Mouse (Mus musculus) C2C12 (cell line): ENCODE data around the gene Abcb4. TPM values are rescaled to one million over a fixed set of nuclear protein-coding genes. Genes with fewer than 3 reads are reported as not detected.
"Not testable (repeated sequence)": the region's sequence is repeated elsewhere in the genome, so short reads cannot be mapped to it uniquely, and the experiment has no call there.

ENCODE experiments used
- H3K27me3 ChIP-seq: one replicate; pipeline ENCODE4 v1.6.1; 2011; ENCODE audit not compliant: control insufficient read depth, insufficient read depth, insufficient read length
- H3K36me3 ChIP-seq: one replicate; pipeline ENCODE4 v1.6.1; 2011; ENCODE audit not compliant: control insufficient read depth, insufficient read depth
- H3K4me3 ChIP-seq: one replicate; pipeline ENCODE4 v1.5.1; 2011; ENCODE audit warnings: mild to moderate bottlenecking, control low read depth; ENCODE audit not compliant: poor library complexity, insufficient read depth, severe bottlenecking
- H3K79me2 ChIP-seq: one replicate; pipeline ENCODE4 v1.6.1; 2011; ENCODE audit not compliant: control insufficient read depth, insufficient read depth
- H3K79me3 ChIP-seq: one replicate; pipeline ENCODE4 v1.6.1; 2011; ENCODE audit warnings: low read depth, control low read depth
- H3ac ChIP-seq: one replicate; pipeline ENCODE3; 2011; ENCODE audit warnings: low read depth; ENCODE audit not compliant: control insufficient read depth, insufficient read length
- CEBPB ChIP-seq: IDR thresholded peaks from one replicate; pipeline ENCODE4 v1.6.1; 2011; ENCODE audit warnings: low read depth, mild to moderate bottlenecking, control low read depth, moderate library complexity
- CTCF ChIP-seq: IDR thresholded peaks from one replicate; pipeline ENCODE4 v1.5.1; 2011; ENCODE audit not compliant: control insufficient read depth, insufficient read depth, insufficient read length
- FOSL1 ChIP-seq: IDR thresholded peaks from one replicate; pipeline ENCODE4 v1.8.0; 2011; ENCODE audit warnings: mild to moderate bottlenecking, low read length; ENCODE audit not compliant: poor library complexity, insufficient read depth, severe bottlenecking
- MAX ChIP-seq: IDR thresholded peaks from one replicate; pipeline ENCODE4 v1.6.1; 2011; ENCODE audit warnings: mild to moderate bottlenecking, control low read depth
- MYOD1 ChIP-seq: IDR thresholded peaks from one replicate; pipeline ENCODE4 v1.6.1; 2011; ENCODE audit warnings: low read depth; ENCODE audit not compliant: control insufficient read depth, insufficient read length
- MYOG ChIP-seq: IDR thresholded peaks from one replicate; pipeline ENCODE4 v1.6.1; 2011; ENCODE audit not compliant: control insufficient read depth, insufficient read length; ENCODE audit errors: extremely low read depth
- USF1 ChIP-seq: IDR thresholded peaks from one replicate; pipeline ENCODE4 v1.6.1; 2011; ENCODE audit warnings: low read depth, mild to moderate bottlenecking, control low read depth, moderate library complexity
- long read RNA-seq, 2 experiments: library from polyadenylated mRNA; unstranded; transcript quantifications; one replicate each; pipeline ENCODE4 v2.0.0; 2019 to 2020
- polyA plus RNA-seq: library from polyadenylated mRNA; unstranded; fragments of >200 nt; fragmentation: generic; extraction: Trizol; gene quantifications from one replicate; pipeline ENCODE4 v1.2.1, GENCODE M21; 2012; ENCODE audit warnings: missing spikeins

The Abcb4 gene
- polyA plus RNA-seq: 0.06 TPM
- long read RNA-seq, experiment 1: 0 reads
- long read RNA-seq, experiment 2: 0 reads

- H3K36me3 ChIP-seq: no peaks in the 10 kb centered on the region
- H3K79me3 ChIP-seq: no peaks in the 10 kb centered on the region
- no peak for TF ChIP-seq MAX
- peak; percentile 51 for TF ChIP-seq CTCF
- no peak within 1 kb of the TSS for H3ac ChIP-seq
- H3K4me3 ChIP-seq: no peak within 1 kb of the TSS
- peaks cover 7% of the 10 kb centered on the region for H3K27me3 ChIP-seq
- H3K79me2 ChIP-seq: no peaks in the 10 kb centered on the region
These were observed at the start of gene Abcb4 for GRCm38 (mm10) chr5:8893300-8894103. TSS of gene Abcb4 (plus strand) at chr5:8893717.

DNA sequence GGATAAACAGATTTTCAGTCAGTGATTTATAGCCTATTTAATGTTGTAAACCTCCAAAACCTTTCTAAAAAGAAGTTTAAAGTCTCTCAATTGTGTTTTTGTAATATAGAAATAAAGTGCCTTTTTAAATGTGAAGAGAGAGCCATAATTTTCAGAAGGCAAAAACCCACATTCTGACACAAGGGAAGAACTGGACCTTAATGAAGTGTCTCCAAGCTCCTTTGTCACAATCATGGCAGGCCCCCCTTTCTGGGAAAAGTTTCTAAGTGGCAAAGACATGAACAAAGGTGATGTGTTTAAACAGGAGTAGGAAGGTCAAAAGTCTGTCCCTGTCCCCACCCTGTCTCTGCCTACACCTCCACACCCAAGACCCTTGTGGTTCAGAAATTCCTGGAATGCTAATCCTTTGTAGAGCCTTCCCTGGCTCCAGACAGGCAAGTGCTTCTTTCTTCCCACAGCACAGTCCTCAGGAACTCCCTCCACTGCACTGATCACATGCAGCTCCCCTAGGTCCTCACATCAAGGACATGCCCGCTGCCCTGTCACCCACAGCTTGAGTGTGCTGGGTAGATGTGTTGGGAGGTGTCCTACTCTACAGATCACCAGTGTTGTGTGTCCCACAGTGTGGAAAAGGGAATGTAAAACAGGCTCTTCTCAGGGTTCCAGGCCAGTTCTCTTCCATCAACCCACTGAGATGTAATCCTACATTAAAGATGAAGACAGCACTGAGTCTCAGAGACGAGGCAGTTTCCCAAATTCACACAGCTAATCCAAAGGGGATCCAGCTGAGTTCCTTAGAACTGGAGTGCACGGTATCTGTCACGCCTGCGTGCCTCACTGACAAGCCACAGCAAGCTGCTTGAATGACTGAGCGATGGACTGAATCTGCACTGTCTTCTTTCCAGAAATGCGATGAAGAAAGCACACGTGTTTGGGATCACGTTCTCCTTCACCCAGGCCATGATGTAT, 44.6 kb upstream of the Abcb4 start:
- H3ac ChIP-seq, H3K79me2 ChIP-seq, H3K79me3 ChIP-seq, H3K4me3 ChIP-seq, H3K27me3 ChIP-seq: not testable (repeated sequence)
- H3K36me3 ChIP-seq: peaks cover 41% of the 10 kb centered on the region

DNA sequence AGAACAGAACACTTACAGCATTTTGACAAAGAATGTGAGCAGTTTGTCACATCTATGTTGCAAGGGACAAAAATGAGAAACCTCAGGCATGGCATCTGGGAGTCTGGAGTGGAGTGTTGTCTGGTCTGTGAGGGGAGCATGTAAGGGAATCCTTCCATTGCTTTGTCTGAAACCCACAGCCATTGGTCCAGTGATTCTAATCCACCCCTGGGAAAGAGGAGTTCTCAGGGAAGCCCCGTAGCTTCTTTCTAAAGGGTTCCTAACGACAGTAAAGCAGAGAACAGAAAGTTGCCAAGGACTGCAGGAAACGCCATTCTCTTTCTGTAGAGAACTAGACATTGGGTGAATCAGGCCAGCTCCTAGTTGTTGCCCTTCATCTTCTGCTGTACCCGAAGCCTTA, 42.7 kb upstream of the Abcb4 start:
- Histone ChIP-seq H3K79me3 (no peaks in the 10 kb centered on the region), H3K27me3 (no peaks in the 10 kb centered on the region), H3ac (no peak overlapping the region), H3K4me3 (no peak overlapping the region), H3K36me3 (peaks cover 56% of the 10 kb centered on the region), H3K79me2 (no peaks in the 10 kb centered on the region)
- TF ChIP-seq USF1 (no peak), MAX (no peak), MYOG (no peak), CTCF (no peak), FOSL1 (no peak), CEBPB (no peak), MYOD1 (no peak)

- TF ChIP-seq CTCF (no peak), FOSL1 (no peak), CEBPB (no peak), MYOG (no peak), MAX (no peak), USF1 (no peak), MYOD1 (no peak)
- peaks cover 22% of the 10 kb centered on the region for H3K36me3 ChIP-seq
- H3ac ChIP-seq: no peak overlapping the region
- H3K79me2 ChIP-seq: no peaks in the 10 kb centered on the region
- H3K4me3 ChIP-seq: no peak overlapping the region
- no peaks in the 10 kb centered on the region for H3K79me3 ChIP-seq
- no peaks in the 10 kb centered on the region for H3K27me3 ChIP-seq
These were observed 36.3 kb upstream of the Abcb4 start for GRCm38 (mm10) chr5:8857201-8857600.

DNA sequence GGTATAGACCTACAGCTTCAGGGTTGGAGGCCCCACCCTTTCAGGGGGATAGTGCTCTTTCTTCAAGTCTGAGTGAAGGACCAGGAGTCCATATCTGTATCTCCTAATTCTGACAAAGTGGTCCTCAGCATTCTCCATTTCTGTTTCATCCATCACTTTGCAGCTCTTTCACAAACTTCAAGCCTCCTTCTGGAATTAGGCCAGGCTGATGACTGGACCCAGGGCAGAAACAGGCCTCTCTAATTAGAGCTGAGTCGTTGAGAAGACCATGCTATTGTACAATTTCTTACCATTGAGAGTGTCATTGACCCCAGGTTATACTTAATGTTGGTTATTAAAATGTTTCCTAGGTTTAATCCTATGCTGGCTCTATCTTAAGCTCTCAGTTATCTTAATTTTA, 31.7 kb upstream of the Abcb4 start:
- Histone ChIP-seq H3K4me3 (no peak overlapping the region), H3ac (no peak overlapping the region), H3K36me3 (peaks cover 4% of the 10 kb centered on the region), H3K27me3 (no peaks in the 10 kb centered on the region), H3K79me2 (no peaks in the 10 kb centered on the region), H3K79me3 (no peaks in the 10 kb centered on the region)
- TF ChIP-seq CTCF: no peak
- no peak for TF ChIP-seq FOSL1
- no peak for TF ChIP-seq USF1
- no peak for TF ChIP-seq MYOG
- no peak for TF ChIP-seq MAX
- no peak for TF ChIP-seq CEBPB
- TF ChIP-seq MYOD1: no peak
